ENCODE assay signal across 8 mouse cellular contexts in genomic region chr11:121702111-121702894, GRCm38 (mm10). TPM values are rescaled to one million over a fixed set of nuclear protein-coding genes. Genes with fewer than 3 reads are reported as not detected.
DNase-seq lines count a peak whose midpoint lies in the region; ATAC-seq and TF ChIP-seq lines count a peak whose summit lies in the region.

No protein-coding gene starts in this region.

- TF ChIP-seq POLR2A in bone marrow macrophage, adult 2 months (IDR thresholded peaks at IDR 0.05; ENCODE audit: borderline replicate concordance, low read depth, low read length): no peak; the same call in 1 of the 2 replicates

- no peaks in the 10 kb centered on the region for H3K9me3 ChIP-seq in heart, embryonic 10.5 days
- no peaks in the 10 kb centered on the region for H3K9me3 ChIP-seq in kidney, embryonic 15.5 days (replicated peaks)

- H3K36me3 ChIP-seq in heart, embryonic 10.5 days: no peaks in the 10 kb centered on the region
- no peaks in the 10 kb centered on the region for H3K36me3 ChIP-seq in kidney, embryonic 15.5 days

- H3K27me3 ChIP-seq in heart, embryonic 10.5 days (ENCODE audit: insufficient read depth, poor library complexity, severe bottlenecking): peaks cover 58% of the 10 kb centered on the region
- peaks cover 27% of the 10 kb centered on the region for H3K27me3 ChIP-seq in kidney, embryonic 15.5 days

- peak; percentile 63 to 66 for DNase-seq in B cell, adult 2 months
- peak; percentile 90 for DNase-seq in heart, embryonic 10.5 days (ENCODE audit: low spot score)
- DNase-seq in liver: peak; percentile 81
- DNase-seq in monocyte, adult 2 months (ENCODE audit: low read depth in 1 of 2, low spot score in 2 of 2): peak; percentile 92 to 95
- DNase-seq in spleen, postnatal 14 days (ENCODE audit: low spot score in 2 of 2): peak; percentile 64 to 71

- peaks cover 35% of the 10 kb centered on the region for H3K4me1 ChIP-seq in bone marrow macrophage, adult 2 months (ENCODE audit: control insufficient read depth, insufficient read depth, low read length)
- H3K4me1 ChIP-seq in heart, embryonic 10.5 days: peaks cover 14% of the 10 kb centered on the region; the same call in 1 of the 2 replicates
- H3K4me1 ChIP-seq in kidney, embryonic 15.5 days: peaks cover 30% of the 10 kb centered on the region

- peak overlapping the region; percentile 92 for H3K4me3 ChIP-seq in bone marrow macrophage, adult 2 months (ENCODE audit: insufficient read depth, low read length)
- peak overlapping the region; percentile 76 for H3K4me3 ChIP-seq in heart, embryonic 10.5 days
- peak overlapping the region; percentile 63 for H3K4me3 ChIP-seq in kidney, embryonic 15.5 days (replicated peaks)

- WGBS in heart, embryonic 10.5 days: under 1% methylated on average over 69 of the region's 69 CpGs
- WGBS in kidney, embryonic 15.5 days: under 1% methylated on average over 69 of the region's 69 CpGs

- no peak for TF ChIP-seq CTCF in bone marrow macrophage, adult 2 months (IDR thresholded peaks at IDR 0.05; ENCODE audit: low read depth, low read length)

- peak; percentile 94 for ATAC-seq in erythroblast, adult 5-6 weeks (replicated peaks; ENCODE audit: low FRiP score, poor library complexity, severe bottlenecking)
- peak; percentile 97 for ATAC-seq in kidney, embryonic 15.5 days (replicated peaks; ENCODE audit: low FRiP score)

- peak overlapping the region; percentile 80 for H3K27ac ChIP-seq in bone marrow macrophage, adult 2 months (ENCODE audit: insufficient read depth, low read depth, low read length)
- peak overlapping the region; percentile 75 for H3K27ac ChIP-seq in heart, embryonic 10.5 days
- peak overlapping the region; percentile 55 for H3K27ac ChIP-seq in kidney, embryonic 15.5 days

- H3K9ac ChIP-seq in kidney, embryonic 15.5 days: peak overlapping the region; percentile 48

- peak overlapping the region; percentile 92 for H3K4me2 ChIP-seq in kidney, embryonic 15.5 days

RNA-seq across cellular contexts. Expression of gene Metrnl, which starts 1.0 kb away (rescaled TPM):
- polyA plus RNA-seq in bone marrow macrophage, adult 2 months (2012; ENCODE audit: insufficient read depth, insufficient read length, missing spikeins): 200 and 216 TPM in 2 replicates
- total RNA-seq in erythroblast, adult 5-6 weeks (2015; ENCODE audit: low replicate concordance): 2.3 and 10.9 TPM in 2 replicates
- 2.3 and 4.2 TPM in 2 replicates for total RNA-seq in erythroblast, adult 5-6 weeks (2017; ENCODE audit: low replicate concordance)
- 6.3 and 6.4 TPM in 2 replicates for polyA plus RNA-seq in heart, embryonic 10.5 days (2016; fragmentation: Nextera tagmentation; extraction: Ambion mirVana)
- 23.3 and 24.2 TPM in 2 replicates for polyA plus RNA-seq in kidney, embryonic 15.5 days (2015; fragmentation: Nextera tagmentation; extraction: Ambion mirVana)

RNA-seq across cellular contexts. Expression of gene B3gntl1, which starts 29.4 kb away (rescaled TPM):
- polyA plus RNA-seq in bone marrow macrophage, adult 2 months (2012; ENCODE audit: insufficient read depth, insufficient read length, missing spikeins): 5.5 and 5.7 TPM in 2 replicates
- total RNA-seq in erythroblast, adult 5-6 weeks (2015; ENCODE audit: low replicate concordance): 0.63 and 0.77 TPM in 2 replicates
- 0.84 and 1.9 TPM in 2 replicates for total RNA-seq in erythroblast, adult 5-6 weeks (2017; ENCODE audit: low replicate concordance)
- polyA plus RNA-seq in heart, embryonic 10.5 days (2016; fragmentation: Nextera tagmentation; extraction: Ambion mirVana): 7.4 and 9.7 TPM in 2 replicates
- 7.0 and 8.0 TPM in 2 replicates for polyA plus RNA-seq in kidney, embryonic 15.5 days (2015; fragmentation: Nextera tagmentation; extraction: Ambion mirVana)

Comparison
In these comparisons a context has a peak if more than half of its experiments do, and no peak if none do; other contexts are left out.
1. Peak in every context shown above with its lines: DNase-seq, ATAC-seq, H3K4me3 ChIP-seq and H3K27ac ChIP-seq.